Mouse (Mus musculus) heart, adult 11 months (tissue): ENCODE results near the gene Ankrd66.
"Not testable (repeated sequence)": the region's sequence is repeated elsewhere in the genome, so short reads cannot be mapped to it uniquely, and the experiment has no call there.

Experiments
- DNase-seq: peaks from one replicate; pipeline ENCODE4 v3.0.0; 2022

Ankrd66 gene

DNA sequence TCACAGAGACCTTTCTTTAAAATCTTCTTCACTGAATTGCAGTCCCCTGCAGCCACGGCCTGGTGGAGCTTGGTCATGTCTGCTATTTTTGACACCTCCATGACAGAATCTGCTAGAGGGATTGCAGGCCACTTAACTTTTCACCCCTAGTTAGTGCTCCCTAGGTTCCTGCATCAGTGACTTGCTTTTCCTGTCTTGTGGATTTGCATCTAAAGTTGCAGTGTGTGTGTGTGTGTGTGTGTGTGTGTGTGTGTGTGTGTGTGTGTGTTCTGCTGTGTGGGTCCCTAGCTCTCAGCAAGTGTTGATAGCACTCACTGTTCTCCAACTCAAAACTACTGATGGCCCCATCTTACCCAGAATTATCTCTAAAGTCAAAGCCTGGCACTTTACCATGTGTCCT, at the start of gene Ankrd66:
Ankrd66 (minus strand) TSS at position 101 of the 400 bp plus-strand sequence.
- no peak for DNase-seq

DNA sequence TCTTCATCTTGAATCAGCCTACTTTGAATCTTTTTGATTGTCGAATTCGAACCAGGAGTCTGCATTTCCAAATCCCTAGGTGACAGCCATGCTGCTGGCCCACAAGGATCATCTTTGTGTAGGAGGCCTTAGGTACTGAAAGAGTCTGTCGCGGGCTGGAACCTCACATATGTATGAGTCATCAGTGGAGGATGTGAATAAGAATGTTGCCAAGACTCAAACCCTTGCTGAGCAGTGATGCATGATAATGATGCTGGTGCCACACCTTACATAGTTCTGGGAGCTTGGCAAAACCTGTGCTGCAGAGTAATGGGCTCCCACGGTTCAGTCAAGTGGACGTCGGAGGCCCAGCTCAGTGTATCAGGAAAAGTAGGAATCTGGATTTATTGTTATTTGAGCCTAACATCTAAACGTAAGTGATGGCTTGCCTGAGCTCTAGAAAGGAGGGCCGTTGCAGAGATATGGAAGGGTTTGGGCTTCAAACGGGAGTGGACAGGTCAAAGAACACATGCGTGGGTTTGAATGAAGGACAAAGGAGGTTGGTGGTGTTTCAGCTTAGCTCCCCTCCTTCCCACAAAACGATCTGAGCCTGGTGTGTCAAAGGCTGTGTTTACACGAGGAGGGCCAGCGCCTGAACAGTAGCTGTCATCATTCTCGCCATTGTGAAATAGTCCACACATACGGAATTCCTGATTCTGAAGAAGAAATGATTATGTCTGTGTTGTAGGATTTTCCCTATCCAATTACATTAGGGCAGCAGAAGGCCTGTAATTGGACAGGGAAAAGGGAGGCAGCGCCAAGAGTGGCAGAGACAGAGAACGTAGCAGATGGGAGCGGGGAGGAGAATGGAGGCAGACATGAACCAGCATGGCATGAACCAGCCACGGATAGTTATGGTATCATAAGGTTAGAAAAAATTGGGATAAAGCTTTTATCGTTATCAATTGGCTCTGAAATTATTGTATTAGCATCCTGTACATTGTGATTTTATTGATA, 49.2 kb upstream of the Ankrd66 start:
- peak; percentile 85 for DNase-seq

DNA sequence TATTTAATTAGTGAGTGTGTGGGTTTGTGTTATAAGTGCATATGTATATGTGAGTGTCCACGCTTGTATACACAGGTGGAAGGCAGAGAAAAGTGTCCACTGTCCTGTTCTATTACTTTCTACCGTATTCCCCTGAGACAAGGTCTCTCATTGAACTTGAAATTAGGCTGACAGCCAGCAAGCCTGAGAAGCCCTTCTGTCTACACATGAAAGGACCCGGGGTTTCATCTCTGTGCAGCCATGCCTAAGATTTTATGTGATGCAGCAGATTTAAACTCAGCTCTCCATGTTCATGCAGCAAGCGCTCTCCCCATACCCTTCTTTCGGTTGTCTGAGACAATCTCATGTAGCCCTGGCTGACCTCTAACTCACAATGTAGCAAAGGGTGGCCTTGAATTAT, 47.1 kb upstream of the Ankrd66 start:
- peak; percentile 51 for DNase-seq

DNA sequence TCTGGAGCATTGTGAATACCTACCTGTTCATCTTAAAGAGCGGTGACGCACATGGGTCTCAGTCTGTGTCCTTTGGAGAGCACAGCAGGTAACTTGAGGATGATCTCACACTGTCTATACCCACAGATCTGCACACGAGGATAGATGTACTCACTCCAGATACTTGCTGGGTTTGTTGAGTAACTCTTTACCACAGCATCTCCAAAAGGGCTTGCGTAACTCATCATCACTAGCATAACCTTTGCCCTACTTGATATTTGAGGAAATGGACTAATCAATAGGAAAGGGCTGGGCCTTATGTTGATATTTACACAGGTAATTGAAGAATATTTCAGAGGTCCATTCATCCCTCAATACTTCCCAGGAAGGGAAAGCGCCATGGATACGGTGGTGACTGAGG, 46.3 kb upstream of the Ankrd66 start:
- peak; percentile 71 for DNase-seq

DNA sequence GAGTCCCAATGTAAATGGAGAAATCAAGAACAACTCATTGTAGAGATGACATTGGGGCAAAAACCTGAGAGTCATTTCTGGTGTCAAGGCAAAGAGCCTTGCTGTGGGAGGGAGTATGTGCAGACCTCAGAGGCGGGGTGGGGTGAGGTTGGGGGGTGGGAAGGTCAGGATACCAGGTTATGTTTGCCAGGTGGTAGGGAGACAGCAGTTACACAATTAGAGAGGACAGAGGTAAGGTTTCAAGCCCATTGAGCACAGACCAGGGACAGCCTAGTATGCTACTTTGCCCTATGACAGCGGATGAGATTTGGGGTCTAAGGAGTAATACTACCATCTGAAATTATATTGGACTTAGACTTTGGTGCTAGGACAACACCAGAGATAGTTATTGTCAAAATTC, 43.8 kb upstream of the Ankrd66 start:
- DNase-seq, result peak; percentile 9

- DNase-seq, result no peak
Measured at GRCm38 (mm10) chr17:43584771-43585170, 41.3 kb upstream of the Ankrd66 start.

DNA sequence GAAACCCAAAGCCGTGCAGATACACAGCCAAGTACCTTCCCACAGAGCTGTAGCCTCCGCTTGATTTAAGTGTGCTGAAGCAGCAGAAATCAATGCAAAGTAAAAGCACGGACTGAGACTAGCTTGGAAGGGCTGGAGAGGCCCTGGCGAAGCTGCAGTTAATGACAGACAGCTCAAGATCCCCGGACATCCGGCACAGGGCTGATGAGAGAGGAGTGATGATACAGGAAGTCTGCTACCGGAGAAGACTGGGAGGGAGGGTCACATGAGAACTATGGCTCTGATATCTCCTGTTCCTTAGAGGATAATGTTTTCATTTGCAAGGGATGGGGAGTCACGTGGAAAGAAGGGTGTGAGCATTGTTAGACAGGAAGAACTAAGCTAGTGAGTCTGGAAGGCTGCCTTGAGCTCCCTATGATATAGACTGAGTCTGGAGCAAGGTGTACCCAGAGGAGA, 37.6 kb upstream of the Ankrd66 start:
- peak; percentile 95 for DNase-seq

DNA sequence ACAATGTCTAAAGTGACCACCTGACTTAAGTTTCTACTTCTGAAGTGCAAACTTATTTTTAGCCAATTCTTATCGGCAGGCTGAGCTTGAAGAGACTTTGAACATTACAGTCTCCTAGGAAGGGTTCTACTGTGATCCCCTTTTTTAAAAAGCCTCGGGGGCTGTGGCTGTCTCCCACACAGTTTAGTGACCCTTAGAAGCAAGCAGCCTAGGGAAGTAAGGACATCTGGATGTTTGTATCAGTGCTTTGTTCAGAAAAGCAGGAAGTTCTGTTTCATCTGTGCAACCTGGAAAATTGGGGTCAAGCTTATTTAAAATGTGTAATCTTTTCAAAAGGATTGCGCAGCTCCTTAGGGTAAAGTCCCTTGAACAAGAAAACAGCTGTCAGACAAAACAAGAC, 37.0 kb upstream of the Ankrd66 start:
- DNase-seq, result peak; percentile 74

- peak; percentile 91 for DNase-seq
Measured at GRCm38 (mm10) chr17:43573624-43574073, 30.2 kb upstream of the Ankrd66 start.

DNA sequence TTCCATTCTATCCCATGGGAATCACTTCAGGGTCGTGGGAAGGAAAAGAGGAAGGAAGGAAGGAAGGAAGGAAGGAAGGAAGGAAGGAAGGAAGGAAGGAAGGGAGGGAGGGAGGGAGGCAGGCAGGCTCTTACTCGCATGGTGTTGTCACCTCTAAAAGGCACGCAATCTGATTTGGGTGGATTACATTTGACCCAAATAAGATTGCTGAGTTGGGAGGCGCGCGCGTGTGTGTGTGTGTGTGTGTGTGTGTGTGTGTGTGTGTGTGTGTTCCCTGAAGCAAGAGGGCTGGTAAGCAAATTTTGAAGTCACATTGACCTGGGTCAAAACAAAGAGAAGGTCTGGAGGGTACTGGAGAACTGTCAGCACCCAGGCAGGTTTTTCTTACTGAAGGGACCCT, 25.8 kb upstream of the Ankrd66 start:
- DNase-seq, result no peak

- DNase-seq, result peak; percentile 95
Measured at GRCm38 (mm10) chr17:43567992-43568888, 24.8 kb upstream of the Ankrd66 start, which contains the start of gene Pla2g7. Gene Pla2g7 (plus strand): TSS chr17:43568098.

DNA sequence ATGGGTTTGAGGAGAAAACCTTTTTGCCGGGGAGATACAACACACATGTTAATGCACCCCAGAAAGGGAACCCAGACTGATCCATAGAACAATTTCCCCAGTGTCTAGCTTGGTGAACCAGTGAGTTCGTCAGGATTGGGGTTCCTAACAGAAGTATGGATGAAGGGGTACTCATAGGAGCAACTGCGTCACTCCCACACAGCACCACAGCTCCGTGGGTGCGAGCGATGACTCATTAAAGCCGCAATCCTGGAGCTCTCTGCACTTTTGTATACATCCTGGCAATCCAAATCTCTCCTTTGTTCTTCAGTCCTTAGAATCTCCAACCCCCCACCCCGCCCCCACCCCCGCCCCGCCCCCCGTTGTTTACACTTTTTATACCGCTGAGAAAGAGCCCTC, 24.2 kb upstream of the Ankrd66 start:
- no peak for DNase-seq

- DNase-seq, result no peak
Measured at GRCm38 (mm10) chr17:43563192-43563987, 20.0 kb upstream of the Ankrd66 start.

DNA sequence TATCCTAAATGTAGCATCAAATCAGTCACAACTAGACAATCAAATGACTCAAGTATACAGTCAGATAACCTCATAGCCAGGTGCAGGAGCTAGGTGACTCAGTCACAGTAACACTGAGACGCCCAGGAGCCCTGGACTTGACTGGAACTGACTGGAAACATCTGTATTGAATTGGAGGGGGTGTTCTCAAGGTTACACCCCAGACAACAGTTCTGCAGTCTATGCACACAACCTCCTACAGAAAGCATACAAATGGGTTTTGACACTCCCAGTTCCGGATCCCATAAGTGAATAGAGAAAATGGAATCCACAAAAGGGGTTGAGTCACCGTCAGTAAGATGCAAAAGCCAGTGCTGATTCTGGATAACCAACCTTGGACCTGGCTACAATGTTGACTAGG, 15.2 kb upstream of the Ankrd66 start:
- no peak for DNase-seq

DNA sequence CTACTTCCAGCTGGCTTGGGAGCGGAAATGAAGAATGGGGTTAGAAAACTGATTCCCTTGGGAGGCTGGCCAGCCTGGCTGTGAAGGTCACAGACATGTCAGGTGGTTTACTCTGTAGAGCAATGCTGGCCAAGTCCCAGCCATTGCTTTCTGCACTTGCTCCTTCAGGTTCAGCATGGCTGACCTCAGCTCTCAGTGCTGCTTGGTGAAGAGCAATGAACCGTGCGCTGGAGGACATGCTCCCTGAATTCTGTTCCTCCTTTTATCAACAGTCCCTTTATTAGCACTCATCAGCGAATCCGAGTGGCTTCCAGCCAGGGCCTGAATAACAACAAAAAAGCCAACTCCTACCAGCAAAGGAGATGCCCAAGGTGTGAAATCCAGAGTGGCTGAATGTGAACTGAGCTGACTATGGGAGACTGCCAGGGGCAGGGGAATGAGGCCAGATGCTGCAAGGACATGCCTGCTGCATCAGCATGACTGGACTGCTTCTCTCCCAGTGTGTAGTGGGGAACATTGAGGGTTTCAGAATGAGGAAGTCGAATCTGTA, 14.2 kb upstream of the Ankrd66 start:
- DNase-seq, result peak; percentile 97

DNA sequence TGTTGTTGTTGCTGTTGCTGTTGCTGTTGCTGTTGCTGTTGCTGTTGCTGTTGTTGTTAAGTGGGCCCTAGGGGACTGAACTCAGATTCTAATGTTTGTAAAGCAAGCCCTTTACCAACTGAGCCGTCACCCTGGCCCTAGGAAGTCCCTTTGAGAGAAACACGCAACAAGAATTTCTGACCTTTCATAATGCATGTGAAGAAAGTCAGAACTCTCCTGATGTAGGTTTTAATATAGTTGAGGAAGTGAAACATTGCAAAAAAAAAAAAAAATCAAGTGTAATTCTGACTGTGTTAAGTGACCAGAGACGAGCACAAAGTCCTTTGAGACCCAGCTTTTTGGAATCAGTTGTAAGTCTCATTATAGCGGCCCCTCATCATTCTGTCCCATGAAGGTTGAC, 13.7 kb upstream of the Ankrd66 start:
- DNase-seq, result no peak

DNA sequence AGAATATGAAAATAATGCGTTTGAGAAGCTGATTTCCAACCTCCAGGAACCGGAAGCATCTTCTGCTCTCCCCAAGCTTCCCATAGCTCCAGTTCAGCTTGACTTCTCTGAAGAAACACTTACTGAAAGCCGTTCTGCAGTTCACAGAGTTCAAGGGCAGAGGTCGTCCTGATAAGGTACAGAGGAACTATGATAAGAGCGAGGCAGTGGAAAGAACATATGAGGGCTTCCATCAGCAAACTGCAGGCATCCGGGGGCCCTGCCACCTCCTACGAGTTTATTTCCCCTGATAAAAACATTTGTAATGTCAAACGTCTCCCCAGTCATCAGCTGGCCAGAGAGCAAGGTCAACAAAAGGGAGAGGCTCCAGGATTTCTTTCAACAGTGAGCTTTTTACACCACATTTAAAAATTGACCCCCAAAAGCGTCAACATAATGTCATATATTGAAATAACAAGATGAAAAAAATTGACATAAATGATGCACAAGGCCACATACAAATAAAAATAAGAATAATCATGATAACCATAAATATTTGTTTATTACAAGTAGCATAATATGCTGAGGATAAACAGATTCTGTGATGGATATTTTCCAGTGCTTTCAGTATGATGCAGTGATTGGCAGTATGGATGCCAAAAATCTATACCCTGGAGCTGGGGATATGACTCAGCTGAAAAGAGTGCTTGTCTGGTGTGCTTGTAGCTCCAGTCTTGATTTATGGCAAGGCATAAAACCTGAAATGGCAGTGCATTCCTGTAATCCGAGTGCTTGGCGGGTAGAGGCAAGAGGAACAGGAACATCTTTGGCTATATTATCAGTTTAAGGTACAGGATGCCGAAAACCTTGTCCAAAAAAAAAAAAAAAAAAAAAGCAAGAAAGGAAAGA, 11.3 kb upstream of the Ankrd66 start:
- DNase-seq, result peak; percentile 95

DNA sequence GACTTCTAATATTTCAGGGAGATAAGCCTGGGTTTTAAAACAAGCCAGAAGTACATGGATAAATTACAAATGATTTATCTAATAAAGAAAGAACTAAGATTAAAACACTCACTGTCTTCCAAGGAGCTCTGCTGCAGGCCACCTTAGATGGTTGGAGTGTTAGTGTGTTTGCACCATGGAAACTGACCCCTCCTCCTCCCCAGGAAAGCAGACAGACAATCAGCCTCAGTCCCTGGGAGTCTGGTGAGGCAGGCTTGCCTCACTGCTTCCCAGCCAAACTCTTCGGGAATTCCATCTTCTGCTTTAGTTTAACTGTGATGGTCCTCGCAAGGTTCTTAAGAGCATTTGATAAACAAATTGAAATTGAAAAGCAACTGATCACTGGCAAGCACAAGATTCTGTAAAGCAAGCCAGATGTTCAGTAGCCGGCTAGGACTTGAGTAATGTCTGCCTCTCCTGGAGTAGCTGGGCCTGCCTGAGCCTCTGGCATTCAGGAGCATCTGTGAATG, 7.7 kb upstream of the Ankrd66 start:
- no peak for DNase-seq

GRCm38 (mm10) chr17:43544040-43544439, 601 bp upstream of the Ankrd66 start:
- DNase-seq, result no peak

- DNase-seq, result peak; percentile 77
Measured at GRCm38 (mm10) chr17:43538767-43539166, 4.7 kb downstream of the Ankrd66 start.

DNA sequence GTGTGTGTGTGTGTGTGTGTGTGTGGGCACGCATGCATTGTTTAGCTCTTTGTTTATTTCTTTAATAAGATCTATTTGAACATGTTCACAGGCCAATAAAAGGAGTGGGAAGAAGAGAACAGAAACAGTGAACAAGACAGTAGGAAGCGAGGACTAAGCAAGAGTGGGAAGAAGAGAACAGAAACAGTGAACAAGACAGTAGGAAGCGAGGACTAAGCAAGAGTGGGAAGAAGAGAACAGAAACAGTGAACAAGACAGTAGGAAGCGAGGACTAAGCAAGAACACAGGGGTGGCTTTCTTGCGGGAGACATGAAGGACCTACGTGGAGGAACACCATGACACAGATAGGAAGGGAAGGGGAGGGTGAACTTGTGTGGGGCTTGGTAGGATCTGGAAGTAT, 6.6 kb downstream of the Ankrd66 start:
- DNase-seq, result not testable (repeated sequence)
